Comparison of ENCODE assay signal across 17 mouse cellular contexts in genomic region chr3:35908982-35909680, GRCm38 (mm10).
"Had no signal": no experiment of that assay in that cellular context is flagged by ENCODE, and none has a peak within 500 bp of the region (broad histone marks: within the 10 kb centered on the region; RNA-seq: fewer than 3 reads in every experiment).

No protein-coding gene starts in this region.

- H3K4me3 ChIP-seq: kidney, embryonic 15.5 days; limb, embryonic 12.5 days; liver, embryonic 15.5 days; midbrain, embryonic 10.5 days; myocyte; neural tube, embryonic 15.5 days had no signal

- H3K27me3 ChIP-seq: kidney, embryonic 15.5 days; limb, embryonic 12.5 days; liver, embryonic 15.5 days; neural tube, embryonic 15.5 days had no signal

- H3K4me1 ChIP-seq: kidney, embryonic 15.5 days; limb, embryonic 12.5 days; midbrain, embryonic 10.5 days; neural tube, embryonic 15.5 days had no signal

- H3K4me2 ChIP-seq: kidney, embryonic 15.5 days; limb, embryonic 12.5 days; liver, embryonic 15.5 days; lung, embryonic 14.5 days; neural tube, embryonic 15.5 days had no signal

- DNase-seq: kidney, postnatal 14 days; layer of hippocampus, adult 9-11 months; layer of hippocampus, postnatal 36 days; liver; lung, embryonic 14.5 days; lung, postnatal 14 days; midbrain, embryonic 14.5 days; right cerebral cortex, adult 18-20 months; right cerebral cortex, postnatal 25 days; thymus, postnatal 36 days had no signal

- H3K9me3 ChIP-seq: limb, embryonic 12.5 days; liver, embryonic 15.5 days; neural tube, embryonic 15.5 days had no signal

- H3K9ac ChIP-seq: kidney, embryonic 15.5 days; limb, embryonic 12.5 days; liver, embryonic 15.5 days; lung, embryonic 14.5 days; neural tube, embryonic 15.5 days had no signal

- H3K27ac ChIP-seq: kidney, embryonic 15.5 days; limb, embryonic 12.5 days; liver, embryonic 15.5 days; macrophage; midbrain, embryonic 10.5 days; neural tube, embryonic 15.5 days had no signal
